In genomic region chr7:4478796-4479291, GRCm38 (mm10) we compare ENCODE assay signal across 8 mouse cellular contexts. TPM values are rescaled to one million over a fixed set of nuclear protein-coding genes. Genes with fewer than 3 reads are reported as not detected.
DNase-seq lines count a peak whose midpoint lies in the region; ATAC-seq lines count a peak whose summit lies in the region.

No protein-coding gene starts in this region.

- H3K4me1 ChIP-seq in neural tube, embryonic 11.5 days (ENCODE audit: control insufficient read depth, insufficient read depth, low read length), result peaks cover 9% of the 10 kb centered on the region; the same call in 1 of the 2 replicates
- H3K4me1 ChIP-seq in limb, embryonic 13.5 days, result peaks cover 22% of the 10 kb centered on the region
- H3K4me1 ChIP-seq in stomach, embryonic 14.5 days (ENCODE audit: control insufficient read depth, insufficient read depth, low read length), result peaks cover 12% of the 10 kb centered on the region; the same call in 1 of the 2 replicates

- WGBS in neural tube, embryonic 11.5 days, result under 1% methylated on average over 16 of the region's 16 CpGs
- 2% methylated on average over 16 of the region's 16 CpGs for WGBS in limb, embryonic 13.5 days
- 2% methylated on average over 16 of the region's 16 CpGs for WGBS in stomach, embryonic 14.5 days

- H3K27ac ChIP-seq in neural tube, embryonic 11.5 days (ENCODE audit: low read depth, low read length), result peak overlapping the region; percentile 55; the same call in 1 of the 2 replicates
- peak overlapping the region; percentile 86 for H3K27ac ChIP-seq in limb, embryonic 13.5 days
- peak overlapping the region; percentile 97 for H3K27ac ChIP-seq in stomach, embryonic 14.5 days (ENCODE audit: low read length)

- no peaks in the 10 kb centered on the region for H3K9me3 ChIP-seq in neural tube, embryonic 11.5 days (ENCODE audit: control insufficient read depth, low read length)
- H3K9me3 ChIP-seq in limb, embryonic 13.5 days, result no peaks in the 10 kb centered on the region
- no peaks in the 10 kb centered on the region for H3K9me3 ChIP-seq in stomach, embryonic 14.5 days (ENCODE audit: control insufficient read depth, low read depth, low read length)

- H3K4me2 ChIP-seq in neural tube, embryonic 11.5 days (ENCODE audit: low read depth), result peak overlapping the region; percentile 75
- peak overlapping the region; percentile 86 for H3K4me2 ChIP-seq in limb, embryonic 13.5 days (replicated peaks)
- peak overlapping the region; percentile 75 for H3K4me2 ChIP-seq in stomach, embryonic 14.5 days (replicated peaks; ENCODE audit: low read depth, low read length)

- ATAC-seq in neural tube, embryonic 11.5 days (ENCODE audit: insufficient read depth, low FRiP score, low TSS enrichment), result no peak
- peak; percentile 10; the same call in 1 of the 2 replicates for ATAC-seq in limb, embryonic 13.5 days (ENCODE audit: low FRiP score, low read depth)
- no peak for ATAC-seq in stomach, embryonic 14.5 days (ENCODE audit: insufficient number of reproducible peaks, insufficient read depth, low FRiP score, low read depth)

- peak overlapping the region; percentile 43 for H3K4me3 ChIP-seq in neural tube, embryonic 11.5 days (ENCODE audit: low read depth, low read length)
- H3K4me3 ChIP-seq in limb, embryonic 13.5 days, result peak overlapping the region; percentile 54
- peak overlapping the region; percentile 47 for H3K4me3 ChIP-seq in stomach, embryonic 14.5 days (ENCODE audit: low read depth, low read length)

- peaks cover 16% of the 10 kb centered on the region for H3K36me3 ChIP-seq in neural tube, embryonic 11.5 days (ENCODE audit: control insufficient read depth, insufficient read depth, low read length)
- H3K36me3 ChIP-seq in limb, embryonic 13.5 days, result peaks cover 35% of the 10 kb centered on the region
- peaks cover 27% of the 10 kb centered on the region for H3K36me3 ChIP-seq in stomach, embryonic 14.5 days (ENCODE audit: control insufficient read depth, insufficient read depth, low read length)

- H3K9ac ChIP-seq in neural tube, embryonic 11.5 days (ENCODE audit: low read length), result peak overlapping the region; percentile 52
- H3K9ac ChIP-seq in limb, embryonic 13.5 days, result peak overlapping the region; percentile 71
- peak overlapping the region; percentile 33 for H3K9ac ChIP-seq in stomach, embryonic 14.5 days (replicated peaks; ENCODE audit: low read depth, low read length)

- peak; percentile 33 for DNase-seq in embryo, embryonic 10.5 days (ENCODE audit: low spot score)
- DNase-seq in embryo, embryonic 11 days, result no peak
- no peak for DNase-seq in neural tube, embryonic 11.5 days (ENCODE audit: low spot score)
- no peak for DNase-seq in neural tube, embryonic 10.5 days (ENCODE audit: extremely low spot score, low spot score)
- DNase-seq in adrenal gland, postnatal 4 days (ENCODE audit: low spot score in 2 of 2), result no peak
- DNase-seq in adrenal gland, adult 2 months, result no peak

- peaks cover 11% of the 10 kb centered on the region for H3K27me3 ChIP-seq in neural tube, embryonic 11.5 days (ENCODE audit: control insufficient read depth, insufficient read depth, low read length)
- H3K27me3 ChIP-seq in limb, embryonic 13.5 days, result peaks cover 28% of the 10 kb centered on the region
- 0 out of 2 replicates have a peak, but pooled peaks cover under 1% of the 10 kb centered on the region for H3K27me3 ChIP-seq in stomach, embryonic 14.5 days (ENCODE audit: control insufficient read depth, insufficient read depth, low read length)

RNA-seq across cellular contexts. Expression of gene Eps8l1, which starts 18.4 kb away (rescaled TPM):
- 4.6 and 4.7 TPM in 2 replicates for polyA plus RNA-seq in neural tube, embryonic 11.5 days (2014; fragmentation: Nextera tagmentation; extraction: Ambion mirVana)
- polyA plus RNA-seq in limb, embryonic 13.5 days (2015; fragmentation: Nextera tagmentation; extraction: Ambion mirVana), result 5.9 and 6.3 TPM in 2 replicates
- 5.0 and 7.9 TPM in 2 replicates for polyA plus RNA-seq in stomach, embryonic 14.5 days (2014; fragmentation: Nextera tagmentation; extraction: Ambion mirVana)
- total RNA-seq in adrenal gland, postnatal 4 days (2021), result 1 to 10 TPM; 7.8 to 9.3 TPM
- total RNA-seq in adrenal gland, adult 2 months (2021), result 1 to 10 TPM; 5.2 to 6.9 TPM
- polyA plus RNA-seq in adrenal gland, adult 2 months (2012; rRNA removed), result 2.5 and 5.0 TPM in 2 replicates

RNA-seq across cellular contexts. Expression of gene Ppp1r12c, which starts 22.6 kb away (rescaled TPM):
- 41.1 and 43.3 TPM in 2 replicates for polyA plus RNA-seq in neural tube, embryonic 11.5 days (2014; fragmentation: Nextera tagmentation; extraction: Ambion mirVana)
- 43.8 and 50.2 TPM in 2 replicates for polyA plus RNA-seq in limb, embryonic 13.5 days (2015; fragmentation: Nextera tagmentation; extraction: Ambion mirVana)
- polyA plus RNA-seq in stomach, embryonic 14.5 days (2014; fragmentation: Nextera tagmentation; extraction: Ambion mirVana), result 47.2 and 61.0 TPM in 2 replicates
- 100 to 1,000 TPM; 106 to 112 TPM for total RNA-seq in adrenal gland, postnatal 4 days (2021)
- 100 to 1,000 TPM in 1 of 2 experiments, 10 to 100 TPM in 1; 93.3 to 102 TPM for total RNA-seq in adrenal gland, adult 2 months (2021)
- 101 and 164 TPM in 2 replicates for polyA plus RNA-seq in adrenal gland, adult 2 months (2012; rRNA removed)

RNA-seq across cellular contexts. Expression of gene Rdh13, which starts 33.4 kb away (rescaled TPM):
- polyA plus RNA-seq in neural tube, embryonic 11.5 days (2014; fragmentation: Nextera tagmentation; extraction: Ambion mirVana), result 32.2 and 32.6 TPM in 2 replicates
- polyA plus RNA-seq in limb, embryonic 13.5 days (2015; fragmentation: Nextera tagmentation; extraction: Ambion mirVana), result 29.2 and 32.1 TPM in 2 replicates
- polyA plus RNA-seq in stomach, embryonic 14.5 days (2014; fragmentation: Nextera tagmentation; extraction: Ambion mirVana), result 31.9 and 34.6 TPM in 2 replicates
- 10 to 100 TPM; 31.7 to 34.3 TPM for total RNA-seq in adrenal gland, postnatal 4 days (2021)
- total RNA-seq in adrenal gland, adult 2 months (2021), result 10 to 100 TPM; 17.5 to 19.7 TPM
- 11.5 and 13.1 TPM in 2 replicates for polyA plus RNA-seq in adrenal gland, adult 2 months (2012; rRNA removed)

RNA-seq across cellular contexts. Expression of gene Tnnt1, which starts 37.3 kb away (rescaled TPM):
- polyA plus RNA-seq in neural tube, embryonic 11.5 days (2014; fragmentation: Nextera tagmentation; extraction: Ambion mirVana), result 72.7 and 93.7 TPM in 2 replicates
- 298 and 309 TPM in 2 replicates for polyA plus RNA-seq in limb, embryonic 13.5 days (2015; fragmentation: Nextera tagmentation; extraction: Ambion mirVana)
- polyA plus RNA-seq in stomach, embryonic 14.5 days (2014; fragmentation: Nextera tagmentation; extraction: Ambion mirVana), result 31.9 and 33.5 TPM in 2 replicates
- 10 to 100 TPM in 1 of 2 experiments, 1 to 10 TPM in 1; 8.1 to 21.0 TPM for total RNA-seq in adrenal gland, postnatal 4 days (2021)
- 1 to 10 TPM in 1 of 2 experiments, under 1 TPM in 1; 0.37 to 1.6 TPM for total RNA-seq in adrenal gland, adult 2 months (2021)
- polyA plus RNA-seq in adrenal gland, adult 2 months (2012; rRNA removed), result 0.17 TPM in 1 of 2 replicates, not detected in the other

RNA-seq across cellular contexts. Expression of gene Tnni3, which starts 45.2 kb away (rescaled TPM):
- polyA plus RNA-seq in neural tube, embryonic 11.5 days (2014; fragmentation: Nextera tagmentation; extraction: Ambion mirVana), result 2.1 and 3.5 TPM in 2 replicates
- 4.9 and 5.5 TPM in 2 replicates for polyA plus RNA-seq in limb, embryonic 13.5 days (2015; fragmentation: Nextera tagmentation; extraction: Ambion mirVana)
- polyA plus RNA-seq in stomach, embryonic 14.5 days (2014; fragmentation: Nextera tagmentation; extraction: Ambion mirVana), result 2.9 and 3.3 TPM in 2 replicates
- total RNA-seq in adrenal gland, postnatal 4 days (2021), result 1 to 10 TPM; 1.0 to 1.7 TPM
- total RNA-seq in adrenal gland, adult 2 months (2021), result 1 to 10 TPM in 1 of 2 experiments, not detected in 1; 1.7 TPM
- 3.3 and 4.7 TPM in 2 replicates for polyA plus RNA-seq in adrenal gland, adult 2 months (2012; rRNA removed)
